Mouse (Mus musculus): ENCODE results near the gene Olfr319. TPM values are rescaled to one million over a fixed set of nuclear protein-coding genes. Genes with fewer than 3 reads are reported as not detected.
"Not testable (repeated sequence)": the region's sequence is repeated elsewhere in the genome, so short reads cannot be mapped to it uniquely, and the experiment has no call there.

Olfr319 gene
- total RNA-seq (2021) = not detected

- DNase-seq = no peak
- intact Hi-C loops (cut with DNase I) = no loop called here
Observed at GRCm38 (mm10) chr11:58698862-58699261, at the start of gene Olfr319. Gene Olfr319 (plus strand): TSS chr11:58699162.

GRCm38 (mm10) chr11:58655151-58655550 lies 43.8 kb upstream of the Olfr319 start:
- DNase-seq = no peak
- intact Hi-C loops (cut with DNase I) = no loop called here

- intact Hi-C loops (cut with DNase I) = no loop called here
- DNase-seq = no peak
Observed at GRCm38 (mm10) chr11:58658596-58658995, 40.4 kb upstream of the Olfr319 start, which contains the start of gene Olfr322. Gene Olfr322 (plus strand): TSS chr11:58658782.

GRCm38 (mm10) chr11:58669252-58669651 lies 29.7 kb upstream of the Olfr319 start:
- no peak for DNase-seq
- intact Hi-C loops (cut with DNase I) = no loop called here

GRCm38 (mm10) chr11:58671825-58672224 lies 27.1 kb upstream of the Olfr319 start:
- intact Hi-C loops (cut with DNase I) = no loop called here
- no peak for DNase-seq

GRCm38 (mm10) chr11:58680799-58681198 lies 18.2 kb upstream of the Olfr319 start, which contains the start of gene Olfr320:
Gene Olfr320 (plus strand): TSS chr11:58681099.
- intact Hi-C loops (cut with DNase I) = no loop called here
- no peak for DNase-seq

- intact Hi-C loops (cut with DNase I) = no loop called here
- DNase-seq = no peak
Observed at GRCm38 (mm10) chr11:58709086-58709485, 10.1 kb downstream of the Olfr319 start.

GRCm38 (mm10) chr11:58717723-58718122 lies 18.8 kb downstream of the Olfr319 start:
- intact Hi-C loops (cut with DNase I); DNase-seq: not testable (repeated sequence)

- intact Hi-C loops (cut with DNase I) = no loop called here
- DNase-seq = no peak
Observed at GRCm38 (mm10) chr11:58719701-58720100, 20.7 kb downstream of the Olfr319 start.

GRCm38 (mm10) chr11:58723914-58724313 lies 25.0 kb downstream of the Olfr319 start, which contains the start of gene Olfr318:
Gene Olfr318 (minus strand): TSS chr11:58724014.
- intact Hi-C loops (cut with DNase I) = no loop called here
- no peak for DNase-seq

GRCm38 (mm10) chr11:58727896-58728650 lies 29.1 kb downstream of the Olfr319 start:
- intact Hi-C loops (cut with DNase I); DNase-seq: not testable (repeated sequence)

- DNase-seq = peak; percentile 24
- intact Hi-C loops (cut with DNase I) = no loop called here
Observed at GRCm38 (mm10) chr11:58733372-58733771, 34.4 kb downstream of the Olfr319 start.

- no peak for DNase-seq
- intact Hi-C loops (cut with DNase I) = no loop called here
Observed at GRCm38 (mm10) chr11:58738792-58739262, 39.9 kb downstream of the Olfr319 start, which contains the start of gene Olfr317. Gene Olfr317 (minus strand): TSS chr11:58739212.

GRCm38 (mm10) chr11:58751096-58751495 lies 52.1 kb downstream of the Olfr319 start:
- DNase-seq; intact Hi-C loops (cut with DNase I): not testable (repeated sequence)

GRCm38 (mm10) chr11:58752434-58752833 lies 53.5 kb downstream of the Olfr319 start, which contains the start of gene Olfr316:
Gene Olfr316 (plus strand): TSS chr11:58752734.
- intact Hi-C loops (cut with DNase I) = no loop called here
- no peak for DNase-seq

Other genes with a start within 250 kb of the Olfr319 start
- gene Lypd9, start 246.2 kb upstream of the Olfr319 start, total RNA-seq (2021) = not detected
- not detected for gene Olfr30, start 236.9 kb upstream of the Olfr319 start, total RNA-seq (2021)
- gene Olfr332, start 206.6 kb upstream of the Olfr319 start, total RNA-seq (2021) = not detected
- not detected for gene Olfr331, start 196.6 kb upstream of the Olfr319 start, total RNA-seq (2021)
- not detected for gene Olfr330, start 164.3 kb upstream of the Olfr319 start, total RNA-seq (2021)
- gene Olfr329-ps, start 152.7 kb upstream of the Olfr319 start, total RNA-seq (2021) = not detected
- gene Olfr328, start 143.5 kb upstream of the Olfr319 start, total RNA-seq (2021) = under 1 TPM; 0.12 to 0.34 TPM
- gene Olfr224, start 128.6 kb upstream of the Olfr319 start, total RNA-seq (2021) = not detected
- gene Olfr325, start 121.4 kb upstream of the Olfr319 start, total RNA-seq (2021) = not detected
- gene Olfr324, start 104.0 kb upstream of the Olfr319 start, total RNA-seq (2021) = not detected
- gene 2210407C18Rik, start 83.1 kb upstream of the Olfr319 start, total RNA-seq (2021) = not detected
- not detected for gene Olfr323, start 68.7 kb upstream of the Olfr319 start, total RNA-seq (2021)
- under 1 TPM in 1 of 2 experiments, not detected in 1; 0.26 TPM for gene Trim58, start 58.7 kb upstream of the Olfr319 start, total RNA-seq (2021)
- gene Olfr322, start 40.4 kb upstream of the Olfr319 start, total RNA-seq (2021) = not detected
- not detected for gene Olfr320, start 18.1 kb upstream of the Olfr319 start, total RNA-seq (2021)
- gene Olfr318, start 24.9 kb downstream of the Olfr319 start, total RNA-seq (2021) = not detected
- gene Olfr317, start 40.0 kb downstream of the Olfr319 start, total RNA-seq (2021) = under 1 TPM in 1 of 2 experiments, not detected in 1; 0.30 TPM
- not detected for gene Olfr316, start 53.6 kb downstream of the Olfr319 start, total RNA-seq (2021)
- gene Olfr315, start 74.0 kb downstream of the Olfr319 start, total RNA-seq (2021) = not detected
- not detected for gene Olfr314, start 83.8 kb downstream of the Olfr319 start, total RNA-seq (2021)
- 1 to 10 TPM; 1.6 to 1.8 TPM for gene Fam183b, start 102.8 kb downstream of the Olfr319 start, total RNA-seq (2021)
- not detected for gene Olfr313, start 115.8 kb downstream of the Olfr319 start, total RNA-seq (2021)
- not detected for gene Olfr312, start 130.1 kb downstream of the Olfr319 start, total RNA-seq (2021)
- not detected for gene Olfr311, start 140.1 kb downstream of the Olfr319 start, total RNA-seq (2021)
- 10 to 100 TPM; 18.4 TPM for gene Gm12258, start 148.0 kb downstream of the Olfr319 start, total RNA-seq (2021)
- gene 2810021J22Rik, start 168.1 kb downstream of the Olfr319 start, total RNA-seq (2021) = 10 to 100 TPM; 14.5 to 14.6 TPM
- 10 to 100 TPM; 11.9 to 12.4 TPM for gene Zfp39, start 205.1 kb downstream of the Olfr319 start, total RNA-seq (2021)
- under 1 TPM; 0.20 to 0.40 TPM for gene Btnl10, start 218.7 kb downstream of the Olfr319 start, total RNA-seq (2021)
- gene Rnf187, start 239.8 kb downstream of the Olfr319 start, total RNA-seq (2021) = 100 to 1,000 TPM; 386 to 426 TPM
- 100 to 1,000 TPM; 299 to 314 TPM for gene Hist3h2ba, start 249.8 kb downstream of the Olfr319 start, total RNA-seq (2021)

Measured in left cerebral cortex, postnatal 4 days (tissue).